Mouse (Mus musculus) inflammation-experienced regulatory T-cells (primary cell): ENCODE measurements around the gene Gpc4. TPM values are rescaled to one million over a fixed set of nuclear protein-coding genes. Genes with fewer than 3 reads are reported as not detected.

Experiments
- polyA plus RNA-seq, 2 experiments: library from polyadenylated mRNA; unstranded; fragments of 100-300 nt; shearing (Covaris generic); gene quantifications; one replicate each; pipeline ENCODE4 v1.2.1; 2017

The Gpc4 gene
- under 1 TPM; 0.10 to 0.76 TPM for polyA plus RNA-seq

DNA sequence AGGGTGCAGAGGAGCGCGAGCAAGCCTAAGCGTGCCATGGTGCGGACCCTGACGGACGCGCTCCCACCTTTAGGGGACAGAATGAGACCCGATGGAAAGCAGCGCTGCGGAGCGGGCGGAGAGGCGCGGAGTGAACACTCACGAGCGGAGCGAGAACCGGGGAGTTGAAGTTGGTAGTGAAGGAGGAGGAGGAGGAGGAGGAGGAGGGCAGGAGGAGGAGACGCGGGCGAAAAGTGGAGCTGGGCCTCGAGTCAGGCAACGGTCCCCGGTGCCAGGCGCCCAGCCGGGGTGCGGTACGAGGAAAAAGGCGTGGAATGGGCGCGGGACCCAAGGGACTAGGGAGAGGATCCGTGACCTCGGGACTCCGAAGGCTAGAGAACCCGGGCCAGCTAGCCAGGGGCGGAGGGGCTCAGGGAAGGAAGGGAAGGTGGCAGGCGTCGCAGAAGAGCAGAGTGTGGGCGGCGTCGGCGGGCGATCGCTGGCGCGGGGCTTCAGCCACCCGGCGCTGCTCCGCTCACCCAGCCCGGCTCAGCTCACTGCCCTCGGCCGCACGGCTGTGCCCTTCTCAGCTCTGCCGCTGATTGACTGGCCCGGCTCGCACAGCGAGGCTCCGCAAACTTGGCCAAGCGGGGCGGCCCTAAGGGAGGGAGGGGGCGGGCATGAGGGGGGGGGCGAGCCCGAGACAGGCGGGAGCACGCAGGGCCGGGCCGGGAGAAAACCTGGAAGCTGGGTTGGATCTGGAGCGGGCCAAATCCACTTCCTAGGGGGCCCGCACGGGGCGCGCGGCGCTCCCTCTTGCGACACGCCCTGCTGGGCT, at the start of gene Gpc4:
Gene Gpc4, minus strand, starts transcription at position 515 of the 817 bp plus-strand sequence.

Other genes with a start within 250 kb of the Gpc4 start
- not detected for gene 1700080O16Rik, start 192.5 kb downstream of the Gpc4 start, polyA plus RNA-seq